Mouse (Mus musculus) urinary bladder, adult 18-20 months (tissue): ENCODE results near the gene Tlx3.
A peak's percentile ranks its signal among the peaks of the same experiment; 100 is the strongest.

Source experiments
- DNase-seq, 2 experiments: peaks; one replicate each; pipeline ENCODE4 v3.0.0; 2022; ENCODE audit warnings: low spot score in 2 of 2, mixed read lengths in 2 of 2

Gene Tlx3

DNA sequence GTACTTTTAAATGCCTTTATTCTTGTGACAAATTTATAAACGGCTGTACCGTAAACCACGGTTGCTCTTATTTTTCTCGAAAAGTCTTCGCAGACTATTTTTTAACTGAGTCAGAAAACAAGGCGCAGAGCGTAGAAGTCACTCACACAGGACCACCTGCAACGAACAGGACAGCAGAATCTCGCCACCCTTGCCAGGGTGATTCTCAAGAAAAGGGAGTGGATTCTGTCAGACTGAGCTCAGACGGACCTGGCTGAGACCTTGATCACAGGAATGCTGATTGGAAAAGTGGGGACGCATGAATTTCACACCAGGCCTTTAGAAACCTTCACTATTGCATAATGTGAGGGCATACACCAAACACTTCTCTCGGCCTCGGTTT lies 6.3 kb downstream of the Tlx3 start:
- no peak for DNase-seq

GRCm38 (mm10) chr11:33196447-33197132 lies 6.8 kb downstream of the Tlx3 start:
- DNase-seq, result no peak

DNA sequence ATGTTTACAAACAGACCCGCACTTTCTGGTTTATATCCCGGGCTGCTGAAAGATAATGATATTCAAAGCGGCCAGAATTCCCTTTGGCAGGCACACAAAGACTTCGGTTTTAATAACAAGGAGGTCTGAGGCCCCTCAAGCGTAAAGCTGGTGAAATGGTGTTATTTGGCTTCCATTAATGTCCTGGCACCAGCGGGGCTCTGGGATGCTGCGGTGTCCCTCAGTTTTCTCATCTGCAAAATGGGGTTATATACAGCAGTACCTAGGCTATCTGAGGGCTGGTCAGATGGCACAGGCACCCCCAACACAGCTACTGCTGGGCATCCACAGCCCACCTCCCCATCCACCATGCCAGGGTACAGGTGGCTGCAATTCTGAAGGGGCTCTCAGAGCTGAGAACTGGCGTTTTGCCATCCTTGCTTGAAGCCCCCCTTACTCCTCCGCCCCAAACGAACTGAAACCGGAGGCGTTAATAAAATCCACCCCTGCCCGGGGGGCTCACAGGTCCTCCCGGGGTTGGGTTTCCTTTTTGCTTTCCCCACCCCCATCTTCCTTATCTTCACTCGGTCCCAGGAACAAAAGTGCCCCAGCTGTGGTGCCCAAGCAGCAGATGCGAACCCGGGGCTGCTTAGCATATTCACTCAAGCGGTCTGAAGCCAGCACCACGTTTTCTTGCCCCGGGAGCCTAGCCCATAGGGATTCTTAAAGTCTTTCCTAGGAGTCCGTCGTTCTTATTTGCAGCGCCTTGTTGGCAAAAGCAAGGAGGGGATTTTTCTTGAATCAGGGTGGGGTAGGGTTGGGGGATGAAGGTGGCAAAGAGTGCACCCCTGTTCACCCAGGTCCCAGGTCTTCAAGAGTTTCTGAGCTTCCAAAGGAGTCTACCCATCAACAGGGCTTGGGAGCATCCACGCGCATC lies 7.6 kb downstream of the Tlx3 start:
- DNase-seq, result no peak

GRCm38 (mm10) chr11:33195061-33195460 lies 8.3 kb downstream of the Tlx3 start:
- no peak for DNase-seq

- DNase-seq, result no peak
These were observed 9.7 kb downstream of the Tlx3 start for GRCm38 (mm10) chr11:33193695-33194094.

GRCm38 (mm10) chr11:33181804-33182203 lies 21.6 kb downstream of the Tlx3 start:
- no peak for DNase-seq

DNA sequence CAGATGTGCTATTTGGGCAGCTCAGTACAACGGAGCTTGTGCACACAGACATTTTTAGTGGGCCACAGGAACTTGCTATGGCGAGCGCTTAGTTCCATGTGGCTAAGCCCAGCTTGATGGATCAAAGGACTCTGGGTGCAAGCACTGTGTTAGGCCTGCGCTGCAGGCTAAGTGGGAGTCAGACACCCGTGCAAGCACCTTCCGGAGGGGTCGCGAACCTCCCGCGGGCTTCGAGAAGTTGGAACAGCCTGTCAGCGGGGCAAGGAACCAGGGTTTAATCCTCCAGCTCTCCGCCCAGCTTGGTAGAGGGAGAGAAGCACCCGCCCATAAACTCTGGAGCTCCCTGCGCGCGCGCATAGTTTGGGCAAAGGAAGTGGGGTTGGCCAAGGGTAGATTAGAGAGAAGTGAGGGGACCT lies 22.7 kb downstream of the Tlx3 start:
- no peak for DNase-seq

- DNase-seq, result no peak
These were observed 23.6 kb downstream of the Tlx3 start for GRCm38 (mm10) chr11:33179802-33180201.

DNA sequence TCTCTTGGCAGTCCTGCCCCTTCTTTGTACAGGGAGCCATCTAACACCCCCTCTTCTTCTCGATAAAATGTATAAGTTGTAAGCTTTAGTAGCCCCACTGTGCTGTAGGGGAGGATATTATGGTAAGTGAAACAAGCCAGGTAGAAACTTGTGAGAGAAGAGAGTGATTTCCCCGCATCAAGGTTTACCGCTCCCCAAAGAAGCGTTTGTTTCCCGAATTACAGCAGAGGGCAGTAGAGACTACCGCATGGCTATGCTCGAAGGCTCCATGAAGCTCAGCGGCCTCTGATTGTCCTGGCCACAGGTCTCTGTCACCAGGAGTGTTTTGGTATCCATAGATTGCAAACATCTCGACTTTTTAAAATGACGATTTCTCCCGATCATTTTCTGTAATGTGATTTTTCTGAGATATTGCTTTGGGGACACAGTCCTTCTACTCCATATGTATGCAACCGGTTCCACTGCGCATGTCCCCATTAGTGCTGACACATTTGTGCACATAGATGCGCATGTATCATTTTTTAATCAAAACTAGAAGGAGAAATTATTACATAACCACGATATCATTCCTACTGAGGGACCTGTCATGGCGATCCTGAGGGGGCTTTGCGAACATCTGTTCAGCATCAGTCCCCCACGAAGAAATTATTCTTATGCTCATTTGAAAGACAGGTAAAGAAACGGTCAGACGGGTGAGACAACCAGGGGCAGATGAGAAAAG lies 26.7 kb downstream of the Tlx3 start:
- no peak for DNase-seq

DNA sequence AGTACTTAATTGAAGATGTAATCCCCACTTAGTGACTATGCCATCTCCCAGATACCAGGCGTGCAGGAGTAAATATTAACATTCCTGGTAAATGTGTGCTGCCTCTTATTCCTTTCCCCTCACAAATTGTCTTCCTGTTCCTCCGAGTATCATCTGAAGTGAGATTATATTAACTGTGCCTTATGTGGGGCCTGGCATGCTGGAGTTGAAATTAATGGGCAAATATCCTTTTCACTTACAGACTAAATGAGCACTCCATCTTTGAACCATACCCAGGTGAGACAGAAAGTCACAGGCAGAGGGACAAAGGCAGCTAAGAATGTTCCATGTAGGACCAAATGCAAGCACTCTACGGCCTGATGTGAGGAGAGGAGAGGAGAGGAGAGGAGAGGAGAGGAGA lies 27.6 kb downstream of the Tlx3 start:
- no peak for DNase-seq

DNA sequence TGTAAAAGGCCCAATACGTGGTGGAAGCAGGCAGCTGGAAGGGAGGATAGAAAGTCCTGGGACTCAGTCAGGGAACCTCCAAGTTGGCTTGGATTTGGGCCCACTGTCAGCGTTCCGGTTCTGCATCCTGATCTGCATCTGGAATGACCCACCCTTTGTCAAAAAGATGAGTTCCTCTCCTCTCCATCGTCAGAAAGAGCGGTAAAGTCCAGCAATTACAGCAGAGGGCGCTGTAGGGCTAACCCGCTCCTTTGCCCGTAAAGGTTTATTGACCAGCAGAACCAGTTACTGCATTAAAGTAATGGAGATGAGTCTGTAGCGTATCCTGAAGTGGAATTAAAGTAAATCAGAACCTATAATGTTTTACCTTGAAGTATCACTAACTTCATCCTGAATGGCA lies 32.9 kb downstream of the Tlx3 start:
- peak in 1 of 2 experiments; percentile 27 for DNase-seq

GRCm38 (mm10) chr11:33162998-33163506 lies 40.3 kb downstream of the Tlx3 start, which contains the start of gene Npm1:
Gene Npm1, minus strand, starts transcription at chr11:33163206.
- DNase-seq, result peak; percentile 97 to 99

- peak; percentile 44 to 58 for DNase-seq
These were observed 41.0 kb downstream of the Tlx3 start for GRCm38 (mm10) chr11:33162211-33162997.

DNA sequence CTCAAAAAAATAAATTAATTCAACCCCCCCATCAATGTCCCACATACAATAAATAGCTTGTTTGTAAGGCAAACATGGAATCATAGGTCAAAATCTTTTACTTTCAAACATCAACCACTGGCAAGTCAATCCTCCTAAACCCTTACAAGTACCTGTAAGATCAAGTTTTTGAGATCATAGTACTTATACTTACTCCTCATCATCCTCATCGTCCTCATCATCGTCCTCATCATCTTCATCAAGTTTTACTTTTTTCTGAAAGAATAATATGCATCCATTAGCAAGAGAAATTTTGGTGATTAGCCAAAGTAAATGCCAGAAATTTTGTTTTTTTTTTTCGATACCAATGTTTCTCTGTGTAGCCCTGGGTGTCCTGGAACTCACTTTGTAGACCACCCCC lies 43.6 kb downstream of the Tlx3 start:
- no peak for DNase-seq

- no peak for DNase-seq
These were observed 45.8 kb downstream of the Tlx3 start for GRCm38 (mm10) chr11:33157453-33158196.

DNA sequence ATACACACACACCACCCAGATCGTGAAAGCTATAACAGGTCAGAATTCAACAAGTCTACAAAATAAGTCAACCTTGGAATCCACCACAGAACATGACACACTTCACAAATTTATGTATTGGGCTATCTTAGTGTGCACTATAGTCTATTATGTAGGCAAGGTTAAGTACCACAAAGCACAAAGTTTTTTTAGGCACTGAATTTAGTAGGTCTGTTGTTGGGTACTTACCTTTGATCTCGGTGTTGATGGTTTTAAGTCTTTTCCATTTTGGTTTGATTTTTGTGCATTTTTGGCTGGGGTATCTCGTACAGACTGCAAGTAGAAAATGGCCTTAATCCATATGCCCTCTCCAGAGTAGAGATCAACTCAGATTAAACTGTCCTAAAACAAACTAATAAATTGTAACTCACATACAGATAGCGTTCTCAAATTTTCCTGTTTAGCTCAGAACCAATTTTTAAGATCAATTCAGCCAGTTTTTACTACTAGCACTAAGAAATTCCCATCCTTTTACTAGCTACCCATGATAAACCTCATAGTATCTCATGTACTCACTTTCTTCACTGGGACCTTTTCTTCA lies 46.9 kb downstream of the Tlx3 start:
- DNase-seq, result no peak

GRCm38 (mm10) chr11:33154459-33154858 lies 48.9 kb downstream of the Tlx3 start:
- DNase-seq, result no peak

- no peak for DNase-seq
These were observed 50.4 kb downstream of the Tlx3 start for GRCm38 (mm10) chr11:33152997-33153396.

- no peak for DNase-seq
These were observed 51.6 kb downstream of the Tlx3 start for GRCm38 (mm10) chr11:33151780-33152145.

DNA sequence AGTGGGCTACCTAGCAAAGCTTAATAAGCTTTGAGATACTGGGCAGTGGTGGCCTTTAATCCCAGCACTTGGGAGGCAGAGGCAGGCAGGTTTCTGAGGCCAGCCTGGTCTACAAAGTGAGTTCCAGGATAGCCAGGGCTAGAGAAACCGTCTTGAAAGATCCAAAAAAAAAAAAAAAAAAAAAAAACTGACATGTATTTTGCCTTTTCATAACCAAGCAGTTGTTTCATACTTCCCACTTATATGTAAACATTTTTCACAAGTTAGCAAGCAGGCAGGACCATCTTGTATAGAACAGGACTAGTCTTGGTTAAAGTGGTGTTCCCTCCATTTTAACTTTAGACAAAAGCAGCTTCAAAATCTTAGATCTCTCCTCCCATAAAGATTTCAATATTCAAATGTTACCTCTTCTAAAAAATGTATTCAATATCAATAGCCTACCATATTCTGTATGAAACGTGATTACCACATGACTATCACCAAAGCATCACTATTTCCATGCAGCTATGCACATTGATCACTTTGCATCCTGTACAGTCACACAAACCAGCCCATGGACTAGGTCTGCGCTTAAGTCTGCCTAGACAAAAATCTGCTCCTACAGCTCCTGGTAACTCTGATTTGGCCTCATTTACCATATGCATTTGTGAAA lies 52.1 kb downstream of the Tlx3 start:
- no peak for DNase-seq
